Mouse (Mus musculus) hindbrain, embryonic 16.5 days (tissue): ENCODE results near the gene Naa38. TPM values are rescaled to one million over a fixed set of nuclear protein-coding genes. Genes with fewer than 3 reads are reported as not detected.

Experiments
- ATAC-seq: fragments of 200-750 bp; cut with Nextera tagmentation; 2 replicates; pipeline ENCODE4 v1.8.0; 2017; ENCODE audit warnings: moderate TSS enrichment, moderate library complexity
- H3K27ac ChIP-seq: fragments of 300-500 bp; sonication (generic); 2 replicates; pipeline ENCODE4 v1.5.1; 2014; ENCODE audit warnings: low read depth, mild to moderate bottlenecking, control low read depth, low read length, moderate library complexity
- H3K27me3 ChIP-seq: fragments of 300-500 bp; sonication (generic); replicated peaks from 2 replicates; pipeline ENCODE4 v1.6.1; 2014; ENCODE audit warnings: low read length; ENCODE audit not compliant: control insufficient read depth, insufficient read depth
- H3K36me3 ChIP-seq: fragments of 300-500 bp; sonication (generic); 2 replicates; pipeline ENCODE4 v1.6.1; 2014; ENCODE audit warnings: mild to moderate bottlenecking, low read length, moderate library complexity, mixed read lengths; ENCODE audit not compliant: control insufficient read depth, insufficient read depth
- H3K4me1 ChIP-seq: fragments of 300-500 bp; sonication (generic); 2 replicates; pipeline ENCODE4 v1.6.1; 2014; ENCODE audit warnings: low read depth, low read length; ENCODE audit not compliant: control insufficient read depth, insufficient read depth
- H3K4me2 ChIP-seq: fragments of 300-500 bp; sonication (generic); 2 replicates; pipeline ENCODE4 v1.6.1; 2014; ENCODE audit warnings: mild to moderate bottlenecking, low read length, control low read depth, moderate library complexity
- H3K4me3 ChIP-seq: fragments of 300-500 bp; sonication (generic); 2 replicates; pipeline ENCODE4 v1.5.1; 2014; ENCODE audit warnings: mild to moderate bottlenecking, low read length, control low read depth, moderate library complexity
- H3K9ac ChIP-seq: fragments of 300-500 bp; sonication (generic); 2 replicates; pipeline ENCODE4 v1.6.1; 2014; ENCODE audit warnings: low read depth, mild to moderate bottlenecking, control low read depth, low read length, moderate library complexity
- H3K9me3 ChIP-seq: fragments of 300-500 bp; sonication (generic); 2 replicates; pipeline ENCODE4 v1.6.1; 2014; ENCODE audit warnings: mild to moderate bottlenecking, low read length, moderate library complexity; ENCODE audit not compliant: control insufficient read depth
- WGBS: fragments of 180-500 bp; shearing (Covaris S2); extraction: QIAGEN DNeasy Blood & Tissue Kit; methylation state at CpG from one replicate; pipeline ENCODE4 v1.1.7; 2014; 5-methylcytosine and 5-hydroxymethylcytosine counted together
- polyA plus RNA-seq: library from polyadenylated mRNA; unstranded; fragments of >200 nt; fragmentation: Nextera tagmentation; extraction: Ambion mirVana; gene quantifications from 2 replicates; pipeline ENCODE4 v1.2.1, GENCODE M21; 2015

Naa38 gene
- polyA plus RNA-seq, 1 experiment from 2014 or later: 130 TPM

GRCm38 (mm10) chr11:69420554-69421000, 25.3 kb downstream of the Naa38 start:
- peak overlapping the region; percentile 48 for H3K9ac ChIP-seq
- WGBS: 11% methylated on average over 10 of the region's 10 CpGs
- peaks cover 12% of the 10 kb centered on the region; the same call in 1 of the 2 replicates for H3K27me3 ChIP-seq
- H3K9me3 ChIP-seq: no peaks in the 10 kb centered on the region
- ATAC-seq: no peak
- peak overlapping the region; percentile 67 for H3K4me2 ChIP-seq
- peaks cover 29% of the 10 kb centered on the region for H3K4me1 ChIP-seq
- peak overlapping the region; percentile 76 for H3K4me3 ChIP-seq
- H3K36me3 ChIP-seq: no peaks in the 10 kb centered on the region
- H3K27ac ChIP-seq: no peak overlapping the region

- H3K4me1 ChIP-seq: peaks cover 29% of the 10 kb centered on the region
- no peaks in the 10 kb centered on the region for H3K36me3 ChIP-seq
- ATAC-seq: no peak
- H3K9me3 ChIP-seq: no peaks in the 10 kb centered on the region
- H3K27ac ChIP-seq: no peak overlapping the region
- H3K4me3 ChIP-seq: no peak overlapping the region
- no peak overlapping the region; the same call in 1 of the 2 replicates for H3K4me2 ChIP-seq
- WGBS: 15% methylated on average over 25 of the region's 25 CpGs
- H3K27me3 ChIP-seq: peaks cover 12% of the 10 kb centered on the region; the same call in 1 of the 2 replicates
- H3K9ac ChIP-seq: 0 out of 2 replicates have a peak overlapping the region, but pooled peaks have one; percentile 4
Observed at GRCm38 (mm10) chr11:69421131-69421977, 26.1 kb downstream of the Naa38 start.

- no peak overlapping the region for H3K4me3 ChIP-seq
- no peak overlapping the region for H3K9ac ChIP-seq
- 92% methylated on average over 10 of the region's 10 CpGs for WGBS
- ATAC-seq: no peak
- H3K36me3 ChIP-seq: no peaks in the 10 kb centered on the region
- H3K27ac ChIP-seq: no peak overlapping the region
- peaks cover 21% of the 10 kb centered on the region for H3K4me1 ChIP-seq
- no peak overlapping the region for H3K4me2 ChIP-seq
- no peaks in the 10 kb centered on the region for H3K9me3 ChIP-seq
- H3K27me3 ChIP-seq: peaks cover 12% of the 10 kb centered on the region; the same call in 1 of the 2 replicates
Observed at GRCm38 (mm10) chr11:69422842-69423241, 27.6 kb downstream of the Naa38 start.

GRCm38 (mm10) chr11:69423885-69424284, 28.6 kb downstream of the Naa38 start:
- 77% methylated on average over 6 of the region's 6 CpGs for WGBS

GRCm38 (mm10) chr11:69426246-69426645, 31.0 kb downstream of the Naa38 start:
- H3K27me3 ChIP-seq: peaks cover 8% of the 10 kb centered on the region; the same call in 1 of the 2 replicates
- no peaks in the 10 kb centered on the region for H3K36me3 ChIP-seq
- WGBS: 85% methylated on average over 2 of the region's 2 CpGs
- H3K9ac ChIP-seq: no peak overlapping the region
- no peak overlapping the region for H3K4me3 ChIP-seq
- no peak overlapping the region for H3K27ac ChIP-seq
- H3K4me1 ChIP-seq: no peaks in the 10 kb centered on the region
- H3K9me3 ChIP-seq: no peaks in the 10 kb centered on the region
- no peak for ATAC-seq
- H3K4me2 ChIP-seq: no peak overlapping the region

More at GRCm38 (mm10) chr11:69423885-69424284, 28.6 kb downstream of the Naa38 start:
- no peak for ATAC-seq
- Histone ChIP-seq H3K9me3 (no peaks in the 10 kb centered on the region), H3K36me3 (no peaks in the 10 kb centered on the region), H3K27ac (no peak overlapping the region), H3K9ac (no peak overlapping the region), H3K4me3 (no peak overlapping the region), H3K4me1 (peaks cover 18% of the 10 kb centered on the region), H3K4me2 (no peak overlapping the region), H3K27me3 (peaks cover 12% of the 10 kb centered on the region; the same call in 1 of the 2 replicates)

- 41% methylated on average over 4 of the region's 4 CpGs for WGBS
- Histone ChIP-seq H3K9ac (no peak overlapping the region), H3K36me3 (no peaks in the 10 kb centered on the region), H3K27ac (no peak overlapping the region), H3K4me1 (peaks cover 3% of the 10 kb centered on the region), H3K4me3 (no peak overlapping the region), H3K4me2 (no peak overlapping the region), H3K27me3 (no peaks in the 10 kb centered on the region), H3K9me3 (no peaks in the 10 kb centered on the region)
- ATAC-seq: no peak
Observed at GRCm38 (mm10) chr11:69428751-69429150, 33.5 kb downstream of the Naa38 start.

GRCm38 (mm10) chr11:69429313-69429712, 34.0 kb downstream of the Naa38 start:
- 51% methylated on average over 2 of the region's 2 CpGs for WGBS
- H3K4me2 ChIP-seq: no peak overlapping the region

GRCm38 (mm10) chr11:69430631-69431030, 35.3 kb downstream of the Naa38 start:
- no peak overlapping the region; the same call in 1 of the 2 replicates for H3K9ac ChIP-seq
- WGBS: 89% methylated on average over 15 of the region's 15 CpGs

More at GRCm38 (mm10) chr11:69429313-69429712, 34.0 kb downstream of the Naa38 start:
- ATAC-seq: no peak
- H3K27me3 ChIP-seq: no peaks in the 10 kb centered on the region
- H3K27ac ChIP-seq: no peak overlapping the region
- H3K9ac ChIP-seq: no peak overlapping the region
- no peak overlapping the region for H3K4me3 ChIP-seq
- peaks cover 3% of the 10 kb centered on the region for H3K4me1 ChIP-seq
- H3K9me3 ChIP-seq: no peaks in the 10 kb centered on the region
- no peaks in the 10 kb centered on the region for H3K36me3 ChIP-seq

More at GRCm38 (mm10) chr11:69430631-69431030, 35.3 kb downstream of the Naa38 start:
- Histone ChIP-seq H3K27ac (no peak overlapping the region), H3K4me2 (no peak overlapping the region), H3K36me3 (no peaks in the 10 kb centered on the region), H3K9me3 (no peaks in the 10 kb centered on the region), H3K4me1 (peaks cover 3% of the 10 kb centered on the region), H3K4me3 (no peak overlapping the region), H3K27me3 (no peaks in the 10 kb centered on the region)
- ATAC-seq: no peak
